Mouse (Mus musculus) embryonic facial prominence, embryonic 14.5 days (tissue): ENCODE measurements around the gene Zdhhc18. TPM values are rescaled to one million over a fixed set of nuclear protein-coding genes. Genes with fewer than 3 reads are reported as not detected.
A peak's percentile ranks its signal among the peaks of the same experiment; 100 is the strongest.
"Not testable (repeated sequence)": the region's sequence is repeated elsewhere in the genome, so short reads cannot be mapped to it uniquely, and the experiment has no call there.

Source experiments
- ATAC-seq: fragments of 200-750 bp; cut with Nextera tagmentation; 2 replicates; pipeline ENCODE4 v1.8.0; 2017; ENCODE audit warnings: low read depth, moderate number of reproducible peaks, moderate TSS enrichment
- DNase-seq: peaks from one replicate; pipeline ENCODE4 v3.0.0-alpha.2; 2015; ENCODE audit warnings: low spot score
- H3K27ac ChIP-seq: fragments of 300-500 bp; sonication (generic); replicated peaks from 2 replicates; pipeline ENCODE4 v1.5.1; 2014; ENCODE audit warnings: low read depth, mild to moderate bottlenecking, low read length, moderate library complexity
- H3K27me3 ChIP-seq: fragments of 300-500 bp; sonication (generic); replicated peaks from 2 replicates; pipeline ENCODE4 v1.6.1; 2014; ENCODE audit warnings: low read length; ENCODE audit not compliant: control insufficient read depth, insufficient read depth
- H3K36me3 ChIP-seq: fragments of 300-500 bp; sonication (generic); 2 replicates; pipeline ENCODE4 v1.6.1; 2014; ENCODE audit warnings: low read length, mixed read lengths; ENCODE audit not compliant: control insufficient read depth, insufficient read depth
- H3K4me1 ChIP-seq: fragments of 300-500 bp; sonication (generic); 2 replicates; pipeline ENCODE4 v1.6.1; 2014; ENCODE audit warnings: antibody characterized with exemption, low read length; ENCODE audit not compliant: control insufficient read depth, insufficient read depth
- H3K4me2 ChIP-seq: fragments of 300-500 bp; sonication (generic); 2 replicates; pipeline ENCODE4 v1.6.1; 2014; ENCODE audit warnings: low read depth, mild to moderate bottlenecking, low read length, moderate library complexity, mixed read lengths
- H3K4me3 ChIP-seq: fragments of 300-500 bp; sonication (generic); 2 replicates; pipeline ENCODE4 v1.5.1; 2014; ENCODE audit warnings: low read depth, mild to moderate bottlenecking, low read length
- H3K9ac ChIP-seq: fragments of 300-500 bp; sonication (generic); 2 replicates; pipeline ENCODE4 v1.6.1; 2014; ENCODE audit warnings: low read depth, mild to moderate bottlenecking, low read length, moderate library complexity, mixed read lengths
- H3K9me3 ChIP-seq: fragments of 300-500 bp; sonication (generic); 2 replicates; pipeline ENCODE4 v1.6.1; 2016; ENCODE audit warnings: low read length; ENCODE audit not compliant: control insufficient read depth
- WGBS: fragments of 180-500 bp; shearing (Covaris S2); extraction: QIAGEN DNeasy Blood & Tissue Kit; methylation state at CpG from one replicate; pipeline ENCODE4 v1.1.7; 2014; 5-methylcytosine and 5-hydroxymethylcytosine counted together
- polyA plus RNA-seq: library from polyadenylated mRNA; unstranded; fragments of >200 nt; fragmentation: Nextera tagmentation; extraction: Ambion mirVana; gene quantifications from 2 replicates; pipeline ENCODE4 v1.2.1, GENCODE M21; 2014

Zdhhc18 gene
- polyA plus RNA-seq, 1 experiment from 2014 or later: 2.1 TPM

DNA sequence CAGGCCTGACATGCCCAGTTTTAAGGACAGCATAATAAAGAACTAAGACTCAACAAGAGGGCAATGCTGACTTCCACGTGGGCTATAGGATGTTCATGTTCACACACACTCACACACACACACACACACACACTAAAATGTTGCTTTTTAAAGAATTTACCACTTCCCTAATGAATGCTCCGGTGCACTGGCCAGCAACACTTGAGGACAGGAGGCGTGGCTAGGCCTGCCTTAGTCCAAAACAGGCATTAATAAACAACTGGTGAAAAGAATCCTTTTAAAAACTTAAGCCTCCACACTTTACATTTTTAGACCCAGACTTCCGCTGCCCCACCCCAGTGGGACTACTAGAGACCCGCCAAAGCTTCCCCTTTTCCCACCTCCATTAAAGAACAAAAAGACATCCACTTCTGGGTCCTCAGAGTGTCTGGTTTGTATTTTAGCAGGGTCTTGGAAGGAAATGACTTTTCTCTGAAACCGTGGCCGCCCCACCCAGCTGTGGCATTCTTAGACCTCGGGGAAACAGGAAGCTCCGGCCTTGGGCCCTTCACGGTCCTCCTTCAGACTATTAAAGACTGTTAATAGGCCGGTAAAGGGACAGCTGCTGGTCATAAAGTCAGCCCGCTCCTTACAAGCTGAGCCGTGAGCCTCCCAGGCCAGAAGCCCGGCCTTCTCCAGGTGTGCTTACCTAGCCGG is 9.7 kb upstream of the Zdhhc18 start:
- Histone ChIP-seq H3K36me3 (peaks cover 15% of the 10 kb centered on the region; the same call in 1 of the 2 replicates), H3K9ac (peak overlapping the region; percentile 39), H3K27ac (peak overlapping the region; percentile 91), H3K4me1 (peaks cover 21% of the 10 kb centered on the region), H3K9me3 (no peaks in the 10 kb centered on the region), H3K4me3 (peak overlapping the region; percentile 28), H3K4me2 (peak overlapping the region; percentile 56), H3K27me3 (no peaks in the 10 kb centered on the region)
- ATAC-seq (no peak), DNase-seq (peak; percentile 76)
- WGBS: 5% methylated on average over 15 of the region's 15 CpGs

DNA sequence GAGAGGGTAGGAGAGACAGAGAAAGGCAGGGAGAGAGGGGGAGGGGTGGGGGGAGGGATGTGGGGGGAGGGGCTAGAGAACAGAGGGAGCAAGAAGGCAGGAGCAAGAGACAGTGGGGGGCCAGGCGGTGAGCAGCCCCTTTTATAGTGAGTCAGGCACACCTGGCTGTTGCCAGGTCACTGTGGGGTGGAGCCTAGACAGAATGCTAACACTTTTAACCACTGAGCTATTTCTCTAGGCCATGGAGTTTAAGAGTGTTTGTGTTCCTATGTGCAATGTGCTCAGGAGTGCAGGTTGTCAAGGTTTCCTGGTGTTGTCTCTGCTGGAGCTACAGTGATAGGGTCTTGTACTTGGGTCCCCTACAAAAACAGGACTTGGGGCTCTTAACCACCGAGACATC is 8.8 kb upstream of the Zdhhc18 start:
- Histone ChIP-seq H3K36me3 (peaks cover 10% of the 10 kb centered on the region; the same call in 1 of the 2 replicates), H3K9ac (no peak overlapping the region), H3K4me1 (peaks cover 21% of the 10 kb centered on the region), H3K4me2 (peak overlapping the region; percentile 56; the same call in 1 of the 2 replicates), H3K27me3 (no peaks in the 10 kb centered on the region), H3K27ac (peak overlapping the region; percentile 91), H3K4me3 (no peak overlapping the region), H3K9me3 (no peaks in the 10 kb centered on the region)
- no peak for DNase-seq
- ATAC-seq: no peak
- 37% methylated on average over 2 of the region's 2 CpGs for WGBS

DNA sequence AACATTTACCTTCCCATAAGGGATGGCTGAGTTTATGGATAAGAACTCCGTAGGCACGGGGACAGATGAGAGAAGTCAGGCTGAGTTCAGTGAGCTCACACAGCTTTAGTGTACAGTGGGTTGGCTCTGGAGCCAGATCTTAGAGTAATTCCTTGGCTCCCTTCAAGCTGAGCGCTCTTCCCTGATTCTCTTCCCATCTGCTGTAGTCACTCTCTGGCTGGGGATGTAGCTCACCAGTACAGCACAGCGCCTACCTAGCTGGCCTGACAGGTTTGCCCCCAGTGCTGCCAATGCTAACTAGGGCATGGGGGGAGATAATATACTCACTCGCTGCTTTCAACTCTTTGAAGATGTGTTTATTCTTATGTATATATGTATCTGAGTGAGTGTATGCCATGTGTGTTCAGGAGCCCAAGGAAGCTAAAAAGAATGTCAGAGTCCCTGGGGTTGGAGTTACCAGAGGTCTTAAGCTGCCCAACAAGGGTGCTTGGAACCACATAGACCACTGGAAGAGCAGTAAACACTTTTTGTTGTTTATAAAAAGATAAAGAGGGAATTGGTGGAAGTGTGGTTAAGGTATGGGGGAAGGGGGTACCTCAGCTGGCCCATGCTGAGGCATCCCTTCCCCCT is 8.0 kb upstream of the Zdhhc18 start:
- no peak for ATAC-seq
- 58% methylated on average over 5 of the region's 5 CpGs for WGBS
- no peak overlapping the region for H3K27ac ChIP-seq
- H3K9ac ChIP-seq: no peak overlapping the region
- H3K27me3 ChIP-seq: no peaks in the 10 kb centered on the region
- no peak overlapping the region for H3K4me2 ChIP-seq
- no peak overlapping the region for H3K4me3 ChIP-seq
- H3K4me1 ChIP-seq: peaks cover 21% of the 10 kb centered on the region
- H3K9me3 ChIP-seq: no peaks in the 10 kb centered on the region
- H3K36me3 ChIP-seq: peaks cover 10% of the 10 kb centered on the region; the same call in 1 of the 2 replicates
- no peak for DNase-seq

DNA sequence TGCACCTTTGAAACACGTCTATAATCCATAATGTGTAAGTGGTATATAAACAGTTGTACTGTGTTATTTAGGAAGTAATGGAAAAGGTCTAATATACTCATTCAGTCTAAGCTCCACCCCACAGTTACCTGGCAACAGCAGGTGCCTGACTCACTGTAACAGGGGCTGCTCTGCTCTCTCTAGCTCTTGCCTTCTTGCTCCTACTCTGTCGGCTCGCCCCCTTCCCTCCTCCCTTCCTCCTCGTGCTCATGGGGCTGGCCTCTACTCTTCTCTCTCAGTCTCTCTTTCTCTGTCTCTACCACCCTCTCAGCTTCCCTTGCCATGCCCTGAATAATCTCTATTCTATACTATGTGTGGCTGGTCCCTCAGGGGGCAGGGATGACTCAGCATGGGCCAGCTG is 7.0 kb upstream of the Zdhhc18 start:
- Histone ChIP-seq H3K27ac (no peak overlapping the region), H3K4me1 (peaks cover 21% of the 10 kb centered on the region), H3K36me3 (peaks cover 3% of the 10 kb centered on the region; the same call in 1 of the 2 replicates), H3K9me3 (no peaks in the 10 kb centered on the region), H3K4me3 (no peak overlapping the region), H3K4me2 (no peak overlapping the region), H3K27me3 (no peaks in the 10 kb centered on the region), H3K9ac (no peak overlapping the region)
- ATAC-seq (no peak), DNase-seq (no peak)
- 22% methylated on average over 4 of the region's 4 CpGs for WGBS

DNA sequence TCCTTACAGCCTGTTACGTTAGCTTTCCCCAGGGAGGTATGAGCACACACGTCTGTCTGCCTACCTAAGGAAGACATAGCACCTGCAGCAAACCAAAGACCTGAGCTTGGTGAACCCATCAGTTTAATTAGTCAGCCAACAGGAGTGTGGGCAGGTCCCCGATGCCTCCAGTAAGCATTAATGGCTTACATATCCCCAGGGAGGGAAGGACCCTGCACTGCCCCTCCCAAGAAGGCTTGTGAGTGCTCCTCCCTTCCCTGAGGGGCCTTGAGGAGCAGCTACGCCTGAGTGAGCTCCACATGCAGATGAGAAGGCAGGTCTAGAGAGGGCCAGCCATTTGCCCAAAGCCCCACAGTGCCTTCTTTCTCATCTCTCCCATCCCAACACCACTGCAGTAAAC is 6.3 kb upstream of the Zdhhc18 start:
- no peaks in the 10 kb centered on the region for H3K9me3 ChIP-seq
- H3K4me3 ChIP-seq: no peak overlapping the region
- no peak overlapping the region for H3K4me2 ChIP-seq
- H3K4me1 ChIP-seq: peaks cover 21% of the 10 kb centered on the region
- DNase-seq: no peak
- H3K27me3 ChIP-seq: no peaks in the 10 kb centered on the region
- ATAC-seq: peak; percentile 7; the same call in 1 of the 2 replicates
- WGBS: 45% methylated on average over 4 of the region's 4 CpGs
- H3K27ac ChIP-seq: no peak overlapping the region
- no peak overlapping the region for H3K9ac ChIP-seq
- H3K36me3 ChIP-seq: no peaks in the 10 kb centered on the region

DNA sequence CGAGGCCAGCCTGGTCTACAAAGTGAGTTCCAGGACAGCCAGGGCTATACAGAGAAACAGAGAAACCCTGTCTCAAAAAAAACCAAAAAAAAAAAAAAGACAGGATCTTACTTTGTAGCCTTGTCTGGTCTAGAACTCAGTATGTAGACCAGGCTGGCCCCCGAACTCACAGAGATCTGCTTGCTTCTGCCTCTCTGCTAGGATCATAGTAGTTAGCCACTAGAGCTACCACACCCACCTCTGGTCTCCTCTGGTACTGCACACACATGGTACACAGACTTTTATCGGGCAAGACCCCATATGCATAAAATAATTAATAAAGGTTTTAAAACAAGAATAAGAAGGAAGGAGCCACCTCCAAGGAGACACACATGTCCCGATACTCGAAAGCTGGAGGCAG is 4.1 kb upstream of the Zdhhc18 start:
- ATAC-seq, H3K9me3 ChIP-seq, H3K36me3 ChIP-seq, H3K4me2 ChIP-seq, H3K4me3 ChIP-seq, H3K27ac ChIP-seq, H3K4me1 ChIP-seq, H3K27me3 ChIP-seq, H3K9ac ChIP-seq, DNase-seq: not testable (repeated sequence)
- WGBS: 91% methylated on average over 5 of the region's 5 CpGs

DNA sequence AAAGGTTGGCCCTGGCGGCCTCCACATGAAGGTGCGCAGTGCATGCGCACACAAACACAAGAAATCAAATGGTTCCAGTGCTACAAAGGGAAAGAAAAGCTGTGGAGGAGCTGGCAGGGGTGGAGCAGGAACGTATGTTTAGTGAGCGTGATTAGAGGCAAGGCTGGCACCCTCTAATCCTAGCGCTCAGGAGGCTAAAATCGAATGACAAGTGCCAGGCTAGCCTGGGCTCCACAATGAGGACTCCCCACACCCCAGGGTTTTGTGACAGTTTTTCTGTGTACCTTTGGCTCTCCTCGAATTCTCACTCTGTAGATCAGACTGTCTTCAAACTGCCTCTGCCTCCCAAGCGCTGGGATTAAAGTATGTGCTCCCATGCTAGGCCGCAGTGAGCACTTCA is 2.8 kb upstream of the Zdhhc18 start:
- Histone ChIP-seq H3K9me3 (no peaks in the 10 kb centered on the region), H3K27me3 (no peaks in the 10 kb centered on the region), H3K9ac (no peak overlapping the region), H3K27ac (no peak overlapping the region), H3K4me3 (no peak overlapping the region), H3K4me1 (no peaks in the 10 kb centered on the region), H3K4me2 (no peak overlapping the region), H3K36me3 (no peaks in the 10 kb centered on the region)
- 77% methylated on average over 10 of the region's 10 CpGs for WGBS
- DNase-seq (no peak), ATAC-seq (no peak)

DNA sequence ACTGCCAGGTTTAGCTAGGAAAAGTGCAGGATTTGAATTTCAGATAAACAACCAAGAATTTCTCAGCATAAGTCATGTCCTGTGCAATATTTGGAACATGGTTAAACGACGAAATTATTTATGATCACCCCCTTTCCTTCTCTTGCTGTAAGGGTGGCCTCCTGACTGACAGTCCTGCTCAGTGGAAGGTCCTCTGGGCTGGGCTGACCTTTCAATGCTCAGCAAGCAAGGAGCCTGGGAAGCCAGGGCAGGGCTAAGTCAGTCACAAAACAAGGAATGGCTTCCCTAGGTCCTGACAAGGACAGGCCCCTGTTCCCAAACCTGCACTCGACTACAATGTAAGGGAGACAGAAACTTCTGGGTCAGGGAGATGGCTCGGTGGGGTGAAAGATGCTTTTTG is 2.0 kb upstream of the Zdhhc18 start:
- Histone ChIP-seq H3K4me2 (no peak overlapping the region), H3K9ac (no peak overlapping the region), H3K27ac (no peak overlapping the region), H3K36me3 (no peaks in the 10 kb centered on the region), H3K4me1 (no peaks in the 10 kb centered on the region), H3K27me3 (no peaks in the 10 kb centered on the region), H3K9me3 (no peaks in the 10 kb centered on the region), H3K4me3 (no peak overlapping the region)
- 71% methylated on average over 4 of the region's 4 CpGs for WGBS
- ATAC-seq (no peak), DNase-seq (no peak)

DNA sequence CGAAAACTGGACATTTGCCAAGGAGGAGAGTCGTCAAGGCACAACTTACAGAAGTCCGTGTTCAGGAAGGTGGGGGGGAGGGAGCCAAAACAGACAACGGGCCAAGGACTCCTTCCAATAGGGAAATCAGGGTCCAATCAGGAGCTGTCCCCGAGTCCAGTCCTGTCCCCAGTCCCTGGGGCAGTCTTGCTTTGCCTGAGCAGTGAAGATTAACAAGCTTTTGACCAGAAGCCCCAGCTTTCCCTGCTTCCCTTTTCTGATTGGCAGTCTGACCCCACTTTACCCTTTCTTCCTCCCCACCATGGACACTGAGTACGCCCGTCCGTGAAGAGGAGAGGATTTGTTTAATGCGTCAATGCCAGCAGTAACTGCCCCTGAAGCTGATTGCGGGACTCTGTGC is 1.5 kb upstream of the Zdhhc18 start:
- ATAC-seq: no peak
- H3K36me3 ChIP-seq: no peaks in the 10 kb centered on the region
- 48% methylated on average over 10 of the region's 10 CpGs for WGBS
- no peaks in the 10 kb centered on the region for H3K9me3 ChIP-seq
- H3K4me3 ChIP-seq: no peak overlapping the region
- no peak overlapping the region for H3K4me2 ChIP-seq
- no peak overlapping the region for H3K9ac ChIP-seq
- H3K4me1 ChIP-seq: no peaks in the 10 kb centered on the region
- no peak for DNase-seq
- H3K27me3 ChIP-seq: no peaks in the 10 kb centered on the region
- no peak overlapping the region for H3K27ac ChIP-seq
